Mouse (Mus musculus) retina, postnatal 1 day (tissue): ENCODE results near the gene Rab6b.
"Not testable (repeated sequence)": the region's sequence is repeated elsewhere in the genome, so short reads cannot be mapped to it uniquely, and the experiment has no call there.

Experiments
- DNase-seq: peaks from one replicate; pipeline ENCODE4 v3.0.0-alpha.2; 2012

The Rab6b gene

DNA sequence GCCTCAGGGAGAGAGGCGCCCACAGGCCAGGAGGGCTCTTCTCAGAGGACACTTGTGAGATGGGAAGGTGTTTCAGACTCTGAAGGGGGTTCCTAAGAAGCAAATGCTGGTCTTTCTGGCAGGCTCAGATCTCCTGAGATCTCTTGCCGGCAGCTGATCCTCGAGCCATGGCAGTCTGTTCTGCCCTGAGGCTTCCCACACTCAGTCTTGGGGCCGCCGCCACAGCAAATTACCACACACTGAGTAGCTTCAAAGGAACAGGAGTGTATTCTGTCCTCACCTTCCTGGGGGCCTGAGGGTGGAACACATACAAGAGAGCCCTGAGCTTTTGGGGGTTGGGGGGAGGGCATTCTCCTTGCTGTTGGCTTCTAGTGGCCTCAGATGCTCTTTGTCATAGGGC is 33.8 kb downstream of the Rab6b start:
- DNase-seq, result no peak

GRCm38 (mm10) chr9:103146257-103146656 is 34.7 kb downstream of the Rab6b start:
- no peak for DNase-seq

DNA sequence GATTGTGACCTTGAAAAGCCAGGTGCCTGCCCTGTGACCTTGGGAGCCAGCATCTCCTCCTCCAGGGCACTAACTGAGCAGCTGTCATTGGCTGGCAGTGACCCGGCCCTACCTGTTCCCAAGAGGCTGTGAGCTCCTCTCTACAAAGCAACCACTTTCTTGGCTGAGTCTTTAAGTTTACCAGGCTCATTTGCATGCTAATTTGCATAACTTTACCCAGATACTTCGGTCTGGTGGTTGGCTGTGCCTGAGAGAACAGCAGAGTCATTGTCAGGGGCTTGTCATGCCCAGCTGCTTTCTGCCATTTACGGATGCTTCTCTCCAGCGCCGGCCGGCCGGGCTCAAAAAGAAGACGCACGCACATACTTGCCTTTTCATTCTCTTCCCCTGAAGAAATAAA is 35.1 kb downstream of the Rab6b start:
- DNase-seq, result peak; percentile 66

- DNase-seq, result no peak
These were observed 35.5 kb downstream of the Rab6b start for GRCm38 (mm10) chr9:103147103-103147502.

GRCm38 (mm10) chr9:103149074-103149799 is 37.6 kb downstream of the Rab6b start:
- no peak for DNase-seq

- no peak for DNase-seq
These were observed 41.7 kb downstream of the Rab6b start for GRCm38 (mm10) chr9:103153286-103153685.

GRCm38 (mm10) chr9:103154568-103154967 is 43.0 kb downstream of the Rab6b start:
- no peak for DNase-seq

DNA sequence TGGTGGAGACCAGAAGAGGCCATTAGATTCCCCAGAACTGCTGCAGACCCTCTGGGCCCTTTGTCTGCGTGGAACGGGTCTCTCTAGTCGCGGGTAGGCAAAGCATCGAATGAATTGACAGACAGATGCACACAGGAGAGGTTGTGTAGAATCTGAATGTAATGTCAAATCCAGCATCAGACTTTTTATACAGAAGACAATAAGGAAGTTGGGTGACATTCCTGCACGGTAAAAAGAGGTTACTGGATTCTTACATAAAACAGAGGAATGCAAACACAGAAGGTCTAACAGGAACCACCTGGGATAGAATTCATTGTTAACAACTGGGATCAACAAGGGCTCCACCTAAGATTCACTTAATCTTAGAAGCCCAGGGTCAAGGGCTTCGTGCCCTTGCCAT is 43.6 kb downstream of the Rab6b start:
- not testable (repeated sequence) for DNase-seq

DNA sequence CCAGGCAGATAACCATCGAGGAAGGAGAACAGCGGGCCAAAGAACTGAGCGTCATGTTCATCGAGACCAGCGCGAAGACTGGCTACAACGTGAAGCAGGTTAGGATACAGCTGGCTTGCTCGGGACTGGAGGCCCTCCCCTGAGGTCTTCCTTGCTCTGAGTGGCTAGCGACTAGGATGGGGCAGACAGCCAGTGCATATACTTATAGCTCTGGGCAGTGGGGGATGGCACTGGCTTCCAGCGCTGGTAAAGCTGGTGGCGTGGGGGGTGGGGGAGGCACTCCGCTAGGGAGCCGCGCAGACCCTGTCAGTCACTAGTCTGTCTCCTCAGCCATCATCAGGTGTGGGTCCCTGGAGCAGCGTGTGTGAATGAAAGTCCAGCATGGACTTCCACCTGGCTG is 52.2 kb downstream of the Rab6b start:
- no peak for DNase-seq

GRCm38 (mm10) chr9:103168046-103168445 is 56.5 kb downstream of the Rab6b start:
- peak; percentile 29 for DNase-seq

DNA sequence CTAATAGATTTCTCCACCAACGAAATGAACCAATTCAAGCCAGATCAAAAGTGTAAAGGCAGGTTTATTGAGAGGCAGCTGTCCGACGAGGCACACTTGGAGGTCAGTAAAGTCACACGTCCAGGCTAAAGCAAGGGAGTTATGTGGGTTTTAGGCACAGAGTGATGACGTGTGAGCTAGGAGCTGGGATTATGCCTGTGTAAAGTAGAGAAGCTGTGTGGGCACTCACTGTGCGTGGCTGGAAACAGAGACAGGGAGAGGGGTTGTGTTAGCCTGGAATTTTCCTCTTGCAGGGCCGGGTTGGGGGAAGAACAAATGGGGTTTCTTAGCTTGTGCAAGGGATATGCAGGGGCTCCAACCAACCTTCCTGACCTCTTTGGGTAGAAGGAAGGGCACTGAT is 57.2 kb downstream of the Rab6b start:
- no peak for DNase-seq

GRCm38 (mm10) chr9:103174771-103175519 is 63.4 kb downstream of the Rab6b start:
- DNase-seq, result peak; percentile 65

GRCm38 (mm10) chr9:103175692-103176091 is 64.1 kb downstream of the Rab6b start:
- no peak for DNase-seq

GRCm38 (mm10) chr9:103180303-103180702 is 68.7 kb downstream of the Rab6b start:
- no peak for DNase-seq

GRCm38 (mm10) chr9:103180807-103181565 is 69.4 kb downstream of the Rab6b start:
- peak; percentile 88 for DNase-seq

- no peak for DNase-seq
These were observed 70.3 kb downstream of the Rab6b start for GRCm38 (mm10) chr9:103181886-103182285.

DNA sequence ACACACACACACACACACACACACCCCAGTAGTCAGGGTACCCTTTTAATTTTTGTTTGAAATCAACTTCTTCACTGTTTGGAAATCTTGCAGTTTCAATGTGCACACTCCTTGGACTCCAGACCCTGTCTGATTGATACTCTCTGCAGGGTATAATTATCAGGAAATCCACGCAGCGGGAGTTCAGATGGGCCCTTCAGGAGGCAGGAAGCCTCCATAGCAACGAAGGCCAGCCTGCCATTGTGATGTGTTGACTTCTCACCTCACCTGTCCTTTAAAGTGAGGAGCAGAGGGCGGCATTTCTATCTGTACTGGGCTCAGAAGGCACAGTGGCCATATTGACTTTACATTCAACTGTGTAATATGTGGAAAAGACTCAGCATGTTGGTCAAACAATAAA is 73.3 kb downstream of the Rab6b start:
- DNase-seq, result no peak

DNA sequence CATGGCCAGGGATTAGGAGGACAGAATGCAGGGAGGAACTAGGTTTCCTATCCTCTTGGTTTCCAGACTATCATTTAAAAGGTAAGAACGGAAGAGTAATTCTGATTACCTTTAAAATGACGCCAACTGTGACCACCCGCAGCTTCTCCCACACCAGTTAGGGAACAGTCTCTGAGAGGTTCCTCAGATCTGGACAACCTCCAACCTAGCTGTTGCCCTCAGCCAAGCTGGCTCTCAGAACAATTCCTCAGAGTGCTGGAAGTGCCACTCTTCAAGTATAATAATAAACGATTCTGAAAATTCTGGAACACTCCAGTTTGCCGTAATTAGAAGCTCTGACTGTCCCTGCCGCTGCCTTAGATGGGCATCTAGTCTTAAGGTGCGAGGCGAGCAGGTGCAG is 74.4 kb downstream of the Rab6b start:
- DNase-seq, result no peak

DNA sequence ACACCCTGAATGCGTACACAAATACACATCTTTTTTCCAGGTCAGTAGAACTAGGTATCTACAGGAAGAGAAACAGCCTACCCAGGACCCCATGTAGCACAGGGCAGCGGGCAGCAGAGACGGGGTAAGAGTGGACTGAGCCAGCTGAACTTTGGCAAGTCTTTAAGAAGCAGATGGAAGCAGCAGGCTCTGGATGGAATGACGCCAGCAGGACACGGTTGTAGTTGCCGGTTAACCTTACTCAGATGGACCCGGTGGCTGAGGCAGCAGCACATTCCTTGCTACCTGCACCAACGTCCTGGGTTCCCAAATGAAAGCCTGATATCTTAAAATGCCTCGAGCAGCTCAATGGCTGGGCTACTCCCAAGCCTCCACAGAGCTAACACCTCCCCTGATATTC is 75.2 kb downstream of the Rab6b start:
- DNase-seq, result no peak

GRCm38 (mm10) chr9:103188416-103188815 is 76.8 kb downstream of the Rab6b start:
- no peak for DNase-seq

DNA sequence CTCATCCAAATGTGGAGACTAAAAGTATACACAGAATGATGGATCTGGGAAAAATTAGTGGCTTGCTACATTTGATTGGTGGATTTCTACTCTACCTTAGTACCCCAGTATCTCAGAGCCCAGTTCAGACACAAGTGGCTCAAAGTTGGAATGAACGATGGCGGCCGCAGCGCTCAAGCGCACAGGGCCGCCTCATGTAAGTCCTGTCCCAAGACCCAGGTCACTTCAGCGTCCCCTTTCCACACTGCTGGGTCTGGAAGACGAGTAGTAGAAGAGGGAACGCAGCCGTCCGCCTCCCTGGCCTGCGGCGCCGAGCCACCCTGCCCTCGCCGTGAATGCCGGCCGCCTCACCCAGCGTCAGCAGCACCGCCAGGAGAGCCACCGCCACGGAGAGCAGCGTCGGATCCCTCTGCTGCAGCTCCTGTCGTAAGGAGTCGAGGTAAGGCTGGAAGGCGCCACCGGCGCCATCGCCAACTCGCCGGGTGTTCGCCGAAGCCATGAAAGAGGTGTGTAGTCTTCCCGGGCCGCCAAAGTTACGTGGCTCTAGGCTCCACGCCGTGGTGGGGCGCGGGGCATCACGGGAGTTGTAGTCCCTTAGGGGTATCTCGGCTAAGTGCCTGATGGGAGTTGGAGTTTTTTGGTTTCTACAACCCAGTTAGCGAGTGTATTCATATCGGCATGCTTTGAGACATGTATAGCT is 90.1 kb downstream of the Rab6b start, which contains the start of gene Srprb:
Srprb (minus strand) TSS at position 577 of the 700 bp plus-strand sequence.
- peak; percentile 94 for DNase-seq

DNA sequence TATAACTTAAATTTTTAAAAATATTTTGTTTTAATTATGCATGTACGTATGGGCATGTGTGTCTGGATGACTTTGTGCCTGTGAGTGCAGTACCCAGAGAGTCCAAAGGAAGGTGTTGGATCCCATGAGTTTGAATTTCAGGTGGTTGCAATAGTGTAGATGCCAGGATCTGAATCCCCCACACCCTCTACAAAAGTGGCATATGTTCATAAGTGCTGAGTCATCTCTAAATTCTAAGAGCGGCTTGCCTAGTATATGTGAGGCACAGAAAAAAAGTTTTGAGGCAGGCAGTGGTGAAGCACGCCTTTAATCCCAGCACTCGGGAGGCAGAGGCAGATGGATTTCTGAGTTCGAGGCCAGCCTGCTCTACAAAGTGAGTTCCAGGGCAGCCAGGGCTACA is 94.2 kb downstream of the Rab6b start:
- DNase-seq, result no peak

DNA sequence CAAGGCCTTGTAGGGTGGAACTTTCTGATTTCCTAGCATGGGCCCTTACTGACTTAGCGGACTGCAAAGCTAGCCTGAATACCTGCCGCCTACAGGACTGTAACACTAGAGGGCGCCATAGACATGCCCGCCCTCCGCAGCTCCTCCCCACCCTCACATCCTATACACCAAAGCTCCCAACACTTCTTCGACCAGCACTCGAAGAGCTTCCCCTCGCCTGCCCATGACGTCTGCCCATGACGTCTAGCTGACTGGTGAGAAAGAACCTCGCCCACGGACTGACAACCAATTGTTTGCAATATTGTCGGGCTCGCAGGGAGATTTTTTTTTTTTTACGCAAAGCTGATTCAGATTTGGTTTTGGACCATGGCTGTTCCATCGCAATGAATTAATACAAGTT is 96.3 kb downstream of the Rab6b start:
- DNase-seq, result peak; percentile 91
